Comparison of ENCODE assay signal across 7 mouse cellular contexts in the genomic region with DNA sequence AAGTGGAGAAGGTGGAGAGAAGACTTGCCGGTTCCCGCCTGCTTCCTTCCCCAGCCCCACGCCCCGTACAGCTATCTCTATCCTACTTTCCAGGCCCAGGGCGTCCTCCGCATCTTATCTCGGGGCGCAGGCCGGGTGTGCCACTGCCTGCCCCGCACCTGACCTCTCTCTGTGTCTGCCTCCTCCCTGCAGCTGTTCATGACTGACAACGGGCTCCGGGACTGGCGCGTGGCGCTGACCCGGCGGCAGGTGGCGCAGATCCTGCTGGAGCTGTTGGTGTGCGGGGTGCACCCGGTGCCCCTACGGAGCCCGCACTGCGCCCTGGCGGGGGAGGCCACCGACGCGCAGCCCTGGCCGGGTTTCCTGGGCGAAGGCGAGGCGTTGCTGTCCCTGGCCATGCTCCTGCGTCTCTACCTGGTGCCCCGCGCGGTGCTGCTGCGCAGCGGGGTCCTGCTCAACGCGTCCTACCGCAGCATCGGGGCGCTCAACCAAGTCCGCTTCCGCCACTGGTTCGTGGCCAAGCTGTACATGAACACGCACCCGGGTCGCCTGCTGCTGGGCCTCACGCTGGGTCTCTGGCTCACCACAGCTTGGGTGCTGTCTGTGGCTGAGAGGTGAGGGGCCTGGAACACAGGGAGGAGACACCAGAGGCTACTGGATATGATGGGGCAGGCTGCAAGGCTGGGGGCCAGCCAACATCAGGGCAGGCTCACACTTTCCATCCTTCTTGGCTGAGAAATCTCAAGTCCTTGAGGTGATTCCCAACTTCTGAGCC. TPM values are rescaled to one million over a fixed set of nuclear protein-coding genes. Genes with fewer than 3 reads are reported as not detected.
DNase-seq lines count a peak whose midpoint lies in the region; ATAC-seq and TF ChIP-seq lines count a peak whose summit lies in the region.

No protein-coding gene starts in this region.

- peaks cover 62% of the 10 kb centered on the region for H3K36me3 ChIP-seq in liver, embryonic 16.5 days (ENCODE audit: control insufficient read depth, insufficient read depth)
- H3K36me3 ChIP-seq in neural tube, embryonic 14.5 days (ENCODE audit: control insufficient read depth, insufficient read depth, low read length): no peaks in the 10 kb centered on the region

- peak overlapping the region; percentile 39 for H3K27ac ChIP-seq in embryonic fibroblast, embryonic 13.5 days (ENCODE audit: insufficient read depth, low read length)
- peak overlapping the region; percentile 100 for H3K27ac ChIP-seq in liver, embryonic 16.5 days (ENCODE audit: low read length)
- 0 out of 2 replicates have a peak overlapping the region, but pooled peaks have one; percentile 44 for H3K27ac ChIP-seq in neural tube, embryonic 14.5 days (ENCODE audit: low read depth, low read length)

- no peak overlapping the region for H3K4me3 ChIP-seq in embryonic fibroblast, embryonic 13.5 days (ENCODE audit: insufficient read depth, low read length)
- H3K4me3 ChIP-seq in liver, embryonic 16.5 days (ENCODE audit: low read depth, low read length): peak overlapping the region; percentile 65
- H3K4me3 ChIP-seq in neural tube, embryonic 14.5 days (ENCODE audit: low read depth, low read length): peak overlapping the region; percentile 17; the same call in 1 of the 2 replicates

- peak; percentile 35; the same call in 1 of the 2 replicates for TF ChIP-seq CTCF in embryonic fibroblast, embryonic 13.5 days (IDR thresholded peaks at IDR 0.05; ENCODE audit: borderline replicate concordance, insufficient read depth, low read length)

- H3K4me1 ChIP-seq in embryonic fibroblast, embryonic 13.5 days (ENCODE audit: control insufficient read depth, insufficient read depth, low read length): peaks cover 2% of the 10 kb centered on the region; the same call in 1 of the 2 replicates
- peaks cover 83% of the 10 kb centered on the region for H3K4me1 ChIP-seq in liver, embryonic 16.5 days (ENCODE audit: control insufficient read depth, low read depth, low read length)
- peaks cover 8% of the 10 kb centered on the region; the same call in 1 of the 2 replicates for H3K4me1 ChIP-seq in neural tube, embryonic 14.5 days (ENCODE audit: control insufficient read depth, insufficient read depth, low read length)

- ATAC-seq in liver, embryonic 16.5 days (ENCODE audit: low read depth): peak; percentile 96
- peak; percentile 41; the same call in 1 of the 2 replicates for ATAC-seq in neural tube, embryonic 14.5 days (ENCODE audit: low read depth)

- no peak for TF ChIP-seq POLR2A in embryonic fibroblast, embryonic 13.5 days (IDR thresholded peaks at IDR 0.05; ENCODE audit: low read depth, low read length)

- peak overlapping the region; percentile 85 for H3K4me2 ChIP-seq in liver, embryonic 16.5 days (ENCODE audit: low read depth, low read length)
- H3K4me2 ChIP-seq in neural tube, embryonic 14.5 days (ENCODE audit: low read depth, low read length): peak overlapping the region; percentile 38

- H3K9me3 ChIP-seq in liver, embryonic 16.5 days (replicated peaks; ENCODE audit: control insufficient read depth, low read length): no peaks in the 10 kb centered on the region
- H3K9me3 ChIP-seq in neural tube, embryonic 14.5 days (ENCODE audit: control insufficient read depth, low read length): no peaks in the 10 kb centered on the region

- WGBS in liver, embryonic 16.5 days (ENCODE audit: insufficient replicate concordance): 11% methylated on average over 47 of the region's 49 CpGs
- WGBS in neural tube, embryonic 14.5 days: 8% methylated on average over 45 of the region's 49 CpGs

- H3K27me3 ChIP-seq in liver, embryonic 16.5 days (ENCODE audit: control insufficient read depth, insufficient read depth, low read depth, low read length): no peaks in the 10 kb centered on the region
- H3K27me3 ChIP-seq in neural tube, embryonic 14.5 days (ENCODE audit: control insufficient read depth, insufficient read depth, low read length): peaks cover 4% of the 10 kb centered on the region; the same call in 1 of the 2 replicates

- peak overlapping the region; percentile 94 for H3K9ac ChIP-seq in liver, embryonic 16.5 days (ENCODE audit: low read depth, low read length)
- 0 out of 2 replicates have a peak overlapping the region, but pooled peaks have one; percentile 28 for H3K9ac ChIP-seq in neural tube, embryonic 14.5 days (replicated peaks; ENCODE audit: low read depth, low read length)

- intact Hi-C loops in left cerebral cortex, postnatal 25 days (cut with DNase I): no loop called here

- DNase-seq in MEL-GATA-1-ER (ENCODE audit: extremely low read depth, low read depth): peak; percentile 90
- peak; percentile 64 to 75 for DNase-seq in adrenal gland, postnatal 36 days
- peak; percentile 59 for DNase-seq in heart, postnatal 4 days
- DNase-seq in left cerebral cortex, postnatal 25 days (ENCODE audit: low spot score in 2 of 2): no peak

RNA-seq across cellular contexts. Expression of a gene that starts 7.2 kb away (rescaled TPM):
- total RNA-seq in adrenal gland, postnatal 36 days (2021): 1 to 10 TPM in 1 of 2 experiments, under 1 TPM in 1; 0.79 to 1.3 TPM
- polyA plus RNA-seq in embryonic fibroblast, embryonic 13.5 days (2011; ENCODE audit: insufficient read length, low read depth, missing spikeins): 1.9 and 3.4 TPM in 2 replicates
- 1 to 10 TPM; 1.0 TPM for total RNA-seq in heart, postnatal 4 days (2021)
- polyA plus RNA-seq in liver, embryonic 16.5 days (2015; fragmentation: Nextera tagmentation; extraction: Ambion mirVana): 91.9 and 93.4 TPM in 2 replicates
- polyA plus RNA-seq in neural tube, embryonic 14.5 days (2014; fragmentation: Nextera tagmentation; extraction: Ambion mirVana): 2.0 and 2.1 TPM in 2 replicates
- total RNA-seq in left cerebral cortex, postnatal 25 days (2021): under 1 TPM in 1 of 2 experiments, not detected in 1; 0.50 TPM

RNA-seq across cellular contexts. Expression of a gene that starts 22.1 kb away (rescaled TPM):
- 10 to 100 TPM; 17.8 to 21.1 TPM for total RNA-seq in adrenal gland, postnatal 36 days (2021)
- polyA plus RNA-seq in embryonic fibroblast, embryonic 13.5 days (2011; ENCODE audit: insufficient read length, low read depth, missing spikeins): 14.8 and 18.1 TPM in 2 replicates
- 10 to 100 TPM; 15.0 to 15.5 TPM for total RNA-seq in heart, postnatal 4 days (2021)
- polyA plus RNA-seq in liver, embryonic 16.5 days (2015; fragmentation: Nextera tagmentation; extraction: Ambion mirVana): 12.8 and 14.3 TPM in 2 replicates
- 32.9 and 34.9 TPM in 2 replicates for polyA plus RNA-seq in neural tube, embryonic 14.5 days (2014; fragmentation: Nextera tagmentation; extraction: Ambion mirVana)
- total RNA-seq in left cerebral cortex, postnatal 25 days (2021): 10 to 100 TPM; 38.1 to 40.2 TPM

RNA-seq across cellular contexts. Expression of a gene that starts 28.3 kb away (rescaled TPM):
- total RNA-seq in adrenal gland, postnatal 36 days (2021): not detected
- not detected in 2 replicates for polyA plus RNA-seq in embryonic fibroblast, embryonic 13.5 days (2011; ENCODE audit: insufficient read length, low read depth, missing spikeins)
- total RNA-seq in heart, postnatal 4 days (2021): not detected
- not detected in 2 replicates for polyA plus RNA-seq in liver, embryonic 16.5 days (2015; fragmentation: Nextera tagmentation; extraction: Ambion mirVana)
- not detected in 2 replicates for polyA plus RNA-seq in neural tube, embryonic 14.5 days (2014; fragmentation: Nextera tagmentation; extraction: Ambion mirVana)
- not detected for total RNA-seq in left cerebral cortex, postnatal 25 days (2021)

RNA-seq across cellular contexts. Expression of a gene that starts 43.5 kb away (rescaled TPM):
- total RNA-seq in adrenal gland, postnatal 36 days (2021): under 1 TPM; 0.36 to 0.56 TPM
- polyA plus RNA-seq in embryonic fibroblast, embryonic 13.5 days (2011; ENCODE audit: insufficient read length, low read depth, missing spikeins): not detected in 2 replicates
- under 1 TPM; 0.32 to 0.33 TPM for total RNA-seq in heart, postnatal 4 days (2021)
- not detected in 2 replicates for polyA plus RNA-seq in liver, embryonic 16.5 days (2015; fragmentation: Nextera tagmentation; extraction: Ambion mirVana)
- polyA plus RNA-seq in neural tube, embryonic 14.5 days (2014; fragmentation: Nextera tagmentation; extraction: Ambion mirVana): 0.32 and 0.99 TPM in 2 replicates
- total RNA-seq in left cerebral cortex, postnatal 25 days (2021): not detected

Comparison
In these comparisons a context has a peak if more than half of its experiments do, and no peak if none do; other contexts are left out.
1. DNase-seq: peak in MEL-GATA-1-ER (single experiment), adrenal gland, postnatal 36 days (2 of 2) and heart, postnatal 4 days (single experiment); none in left cerebral cortex, postnatal 25 days (0 of 2).
2. H3K27ac ChIP-seq: peak in every context shown above with its lines; median percentile 100 in liver, embryonic 16.5 days; 44 in neural tube, embryonic 14.5 days; 39 in embryonic fibroblast, embryonic 13.5 days.